Mouse (Mus musculus): Measurements from ENCODE around the gene Rpa2. TPM values are rescaled to one million over a fixed set of nuclear protein-coding genes. Genes with fewer than 3 reads are reported as not detected.

The Rpa2 gene
- polyA plus RNA-seq, 1 experiment from 2014 or later = 35.8 TPM

GRCm38 (mm10) chr4:132805599-132806197 is 37.6 kb downstream of the Rpa2 start:
- Histone ChIP-seq H3K9me3 (replicated peaks) (no peaks in the 10 kb centered on the region), H3K9ac (replicated peaks) (no peak overlapping the region), H3K4me2 (no peak overlapping the region), H3K4me3 (replicated peaks) (no peak overlapping the region), H3K27me3 (replicated peaks) (no peaks in the 10 kb centered on the region), H3K36me3 (no peaks in the 10 kb centered on the region), H3K4me1 (no peaks in the 10 kb centered on the region), H3K27ac (replicated peaks) (no peak overlapping the region)
- 89% methylated on average over 12 of the region's 12 CpGs for WGBS
- ATAC-seq (ENCODE audit: low FRiP score) = no peak

GRCm38 (mm10) chr4:132806620-132807191 is 38.6 kb downstream of the Rpa2 start:
- Histone ChIP-seq H3K9ac (replicated peaks) (no peak overlapping the region), H3K4me3 (replicated peaks) (no peak overlapping the region), H3K4me2 (no peak overlapping the region), H3K27me3 (replicated peaks) (no peaks in the 10 kb centered on the region), H3K27ac (replicated peaks) (no peak overlapping the region), H3K36me3 (no peaks in the 10 kb centered on the region), H3K4me1 (no peaks in the 10 kb centered on the region), H3K9me3 (replicated peaks) (no peaks in the 10 kb centered on the region)
- WGBS = 92% methylated on average over 7 of the region's 7 CpGs
- ATAC-seq (ENCODE audit: low FRiP score) = no peak

DNA sequence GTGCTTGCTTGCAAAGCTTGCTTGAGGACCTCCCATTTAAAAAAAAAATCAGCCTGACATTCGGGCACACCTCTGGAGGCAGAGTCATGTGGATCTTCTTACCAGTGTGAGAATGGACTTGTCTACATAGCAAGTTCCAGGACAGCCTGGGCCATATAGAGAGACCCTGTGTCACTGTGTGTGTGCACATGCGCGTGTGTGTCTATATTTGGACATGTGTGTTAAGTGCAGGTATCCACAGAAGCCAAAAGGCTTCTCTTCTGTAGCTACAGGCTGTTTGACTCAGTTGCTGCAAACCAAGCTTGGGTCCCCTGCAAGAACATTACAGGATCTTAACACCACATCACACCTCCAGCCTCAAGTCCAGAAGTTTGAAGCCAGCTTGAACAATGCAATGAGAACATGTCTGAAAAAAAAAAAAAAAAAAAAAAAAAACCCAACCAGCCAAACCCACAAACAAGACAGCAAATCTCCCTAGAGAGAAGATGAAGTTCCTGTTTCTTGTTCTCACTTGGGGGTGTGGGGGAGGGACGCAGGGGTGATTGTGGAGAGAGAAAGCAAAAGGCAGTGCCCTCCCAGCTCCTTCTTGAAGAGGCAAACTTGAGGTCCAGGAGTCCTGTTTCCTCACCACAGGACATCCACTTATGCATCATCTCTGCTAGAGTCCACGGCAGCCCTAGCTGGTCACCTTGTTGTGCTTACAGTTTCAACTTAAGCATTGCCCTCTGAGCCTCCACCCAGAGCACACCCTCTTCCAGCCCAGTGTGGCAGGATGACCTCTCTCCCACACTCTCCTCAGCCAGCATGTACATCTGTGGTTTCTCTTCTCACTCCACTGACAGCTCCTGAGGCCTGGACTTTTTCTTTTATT is 39.9 kb downstream of the Rpa2 start:
- WGBS = 82% methylated on average over 5 of the region's 5 CpGs
- H3K4me3 ChIP-seq (replicated peaks) = no peak overlapping the region
- ATAC-seq (ENCODE audit: low FRiP score) = no peak
- no peaks in the 10 kb centered on the region for H3K9me3 ChIP-seq (replicated peaks)
- no peaks in the 10 kb centered on the region for H3K27me3 ChIP-seq (replicated peaks)
- no peaks in the 10 kb centered on the region for H3K36me3 ChIP-seq
- H3K4me1 ChIP-seq = no peaks in the 10 kb centered on the region
- H3K4me2 ChIP-seq = no peak overlapping the region
- H3K27ac ChIP-seq (replicated peaks) = no peak overlapping the region
- no peak overlapping the region for H3K9ac ChIP-seq (replicated peaks)

- Histone ChIP-seq H3K4me1 (no peaks in the 10 kb centered on the region), H3K27ac (replicated peaks) (no peak overlapping the region), H3K27me3 (replicated peaks) (no peaks in the 10 kb centered on the region), H3K4me2 (no peak overlapping the region), H3K9me3 (replicated peaks) (no peaks in the 10 kb centered on the region), H3K36me3 (no peaks in the 10 kb centered on the region), H3K4me3 (replicated peaks) (no peak overlapping the region), H3K9ac (replicated peaks) (no peak overlapping the region)
- no peak for ATAC-seq (ENCODE audit: low FRiP score)
- 90% methylated on average over 5 of the region's 5 CpGs for WGBS
These were observed 41.5 kb downstream of the Rpa2 start for GRCm38 (mm10) chr4:132809621-132810020.

- WGBS = 82% methylated on average over 7 of the region's 7 CpGs
- Histone ChIP-seq H3K27ac (replicated peaks) (no peak overlapping the region), H3K36me3 (no peaks in the 10 kb centered on the region), H3K9me3 (replicated peaks) (no peaks in the 10 kb centered on the region; the same call in 1 of the 2 replicates), H3K4me1 (no peaks in the 10 kb centered on the region), H3K9ac (replicated peaks) (no peak overlapping the region), H3K4me3 (replicated peaks) (no peak overlapping the region), H3K27me3 (replicated peaks) (no peaks in the 10 kb centered on the region), H3K4me2 (no peak overlapping the region)
- ATAC-seq (ENCODE audit: low FRiP score) = no peak
These were observed 48.3 kb downstream of the Rpa2 start for GRCm38 (mm10) chr4:132816404-132816803.

- no peak overlapping the region for H3K27ac ChIP-seq (replicated peaks)
- no peak overlapping the region for H3K9ac ChIP-seq (replicated peaks)
- H3K4me2 ChIP-seq = no peak overlapping the region
- H3K9me3 ChIP-seq (replicated peaks) = no peaks in the 10 kb centered on the region; the same call in 1 of the 2 replicates
- 71% methylated on average over 2 of the region's 2 CpGs for WGBS
- no peak overlapping the region for H3K4me3 ChIP-seq (replicated peaks)
- H3K4me1 ChIP-seq = no peaks in the 10 kb centered on the region
- H3K27me3 ChIP-seq (replicated peaks) = no peaks in the 10 kb centered on the region
- ATAC-seq (ENCODE audit: low FRiP score) = no peak
- no peaks in the 10 kb centered on the region for H3K36me3 ChIP-seq
These were observed 48.7 kb downstream of the Rpa2 start for GRCm38 (mm10) chr4:132816855-132817254.

DNA sequence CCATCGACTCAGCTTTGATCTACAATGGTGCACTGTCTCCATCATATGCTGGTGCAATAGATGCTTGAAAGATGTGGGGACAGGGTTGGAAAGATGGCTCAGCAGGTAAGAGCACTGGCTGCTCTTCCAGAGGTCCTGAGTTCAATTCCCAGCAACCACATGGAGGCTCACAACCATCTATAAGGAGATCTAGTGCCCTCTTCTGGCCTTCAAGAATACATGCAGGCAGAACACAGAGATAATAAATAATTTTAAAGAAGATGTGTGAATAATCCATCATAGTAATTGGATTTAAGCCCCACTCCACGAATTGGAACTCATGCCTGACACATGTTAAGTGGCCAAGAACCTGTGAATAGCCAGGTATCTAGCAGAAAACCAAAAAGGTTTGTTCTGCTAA is 50.3 kb downstream of the Rpa2 start:
- no peaks in the 10 kb centered on the region for H3K36me3 ChIP-seq
- no peak for ATAC-seq (ENCODE audit: low FRiP score)
- no peak overlapping the region for H3K9ac ChIP-seq (replicated peaks)
- no peak overlapping the region for H3K4me3 ChIP-seq (replicated peaks)
- no peaks in the 10 kb centered on the region; the same call in 1 of the 2 replicates for H3K9me3 ChIP-seq (replicated peaks)
- H3K4me2 ChIP-seq = no peak overlapping the region
- H3K4me1 ChIP-seq = no peaks in the 10 kb centered on the region
- no peak overlapping the region for H3K27ac ChIP-seq (replicated peaks)
- 56% methylated on average over 2 of the region's 2 CpGs for WGBS
- no peaks in the 10 kb centered on the region for H3K27me3 ChIP-seq (replicated peaks)

DNA sequence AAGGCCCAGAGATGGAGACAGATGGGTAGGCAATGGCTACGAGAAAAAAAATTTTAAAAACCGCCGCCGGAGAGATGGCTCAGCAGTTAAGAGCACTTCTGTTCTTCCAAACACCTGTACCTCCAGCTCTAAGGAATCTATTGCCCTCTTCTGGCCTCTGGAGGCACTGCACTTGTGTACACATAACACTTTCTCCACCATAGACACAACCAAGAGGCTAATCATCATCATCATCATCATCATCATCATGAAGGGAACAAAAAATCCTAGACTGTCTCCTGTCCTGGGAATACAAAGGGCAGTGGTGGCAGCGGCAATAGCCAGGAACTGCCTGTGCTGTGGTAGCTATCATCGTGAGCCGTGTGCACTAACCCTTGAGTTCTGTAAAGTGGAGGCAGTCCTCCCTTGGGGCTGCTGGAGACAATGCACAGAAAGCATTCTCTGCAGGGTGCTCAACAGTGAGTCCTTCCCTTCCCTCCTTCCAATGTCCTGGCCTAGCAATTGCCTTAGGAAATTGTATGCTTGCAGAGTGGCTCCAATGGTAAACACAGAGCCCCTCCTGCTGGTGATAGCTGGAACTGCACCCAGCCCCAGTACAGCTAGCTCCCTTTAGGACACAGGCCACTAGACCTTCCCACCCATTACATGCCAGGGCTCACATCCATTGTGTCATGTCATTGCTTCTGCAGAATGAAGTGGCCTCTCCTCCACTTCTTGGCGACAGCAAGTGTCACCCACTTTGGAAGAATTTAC is 55.7 kb downstream of the Rpa2 start:
- Histone ChIP-seq H3K4me1 (no peaks in the 10 kb centered on the region), H3K4me3 (replicated peaks) (no peak overlapping the region), H3K4me2 (no peak overlapping the region), H3K27me3 (replicated peaks) (no peaks in the 10 kb centered on the region), H3K9me3 (replicated peaks) (no peaks in the 10 kb centered on the region; the same call in 1 of the 2 replicates), H3K36me3 (peaks cover 43% of the 10 kb centered on the region), H3K27ac (replicated peaks) (no peak overlapping the region), H3K9ac (replicated peaks) (no peak overlapping the region)
- ATAC-seq (ENCODE audit: low FRiP score) = no peak
- WGBS = 71% methylated on average over 8 of the region's 8 CpGs

Other genes with a start within 250 kb of the Rpa2 start
- 1,367 and 1,513 TPM in 2 replicates for gene Atpif1, start 234.7 kb upstream of the Rpa2 start, polyA plus RNA-seq (2015; fragmentation: Nextera tagmentation; extraction: Ambion mirVana)
- 135 and 146 TPM in 2 replicates for gene Dnajc8, start 232.8 kb upstream of the Rpa2 start, polyA plus RNA-seq (2015; fragmentation: Nextera tagmentation; extraction: Ambion mirVana)
- gene Ptafr, start 204.3 kb upstream of the Rpa2 start, polyA plus RNA-seq (2015; fragmentation: Nextera tagmentation; extraction: Ambion mirVana) = 0.65 and 1.2 TPM in 2 replicates
- 11.1 and 16.2 TPM in 2 replicates for gene Eya3, start 129.3 kb upstream of the Rpa2 start, polyA plus RNA-seq (2015; fragmentation: Nextera tagmentation; extraction: Ambion mirVana)
- 6.2 and 6.4 TPM in 2 replicates for gene Xkr8, start 35.8 kb upstream of the Rpa2 start, polyA plus RNA-seq (2015; fragmentation: Nextera tagmentation; extraction: Ambion mirVana)
- gene Smpdl3b, start 11.1 kb upstream of the Rpa2 start, polyA plus RNA-seq (2015; fragmentation: Nextera tagmentation; extraction: Ambion mirVana) = 0.54 and 0.64 TPM in 2 replicates
- gene Themis2, start 28.1 kb downstream of the Rpa2 start, polyA plus RNA-seq (2015; fragmentation: Nextera tagmentation; extraction: Ambion mirVana) = 0.50 and 1.5 TPM in 2 replicates
- gene Ppp1r8, start 74.8 kb downstream of the Rpa2 start, polyA plus RNA-seq (2015; fragmentation: Nextera tagmentation; extraction: Ambion mirVana) = 56.0 and 58.7 TPM in 2 replicates
- 124 and 134 TPM in 2 replicates for gene Stx12, start 116.2 kb downstream of the Rpa2 start, polyA plus RNA-seq (2015; fragmentation: Nextera tagmentation; extraction: Ambion mirVana)
- 37.3 and 37.5 TPM in 2 replicates for gene Fam76a, start 154.2 kb downstream of the Rpa2 start, polyA plus RNA-seq (2015; fragmentation: Nextera tagmentation; extraction: Ambion mirVana)
- 0.23 and 0.91 TPM in 2 replicates for gene Fgr, start 205.8 kb downstream of the Rpa2 start, polyA plus RNA-seq (2015; fragmentation: Nextera tagmentation; extraction: Ambion mirVana)
- 11.0 TPM in 2 replicates for gene Ahdc1, start 242.9 kb downstream of the Rpa2 start, polyA plus RNA-seq (2015; fragmentation: Nextera tagmentation; extraction: Ambion mirVana)